Mouse (Mus musculus) spleen, postnatal 14 days (tissue): ENCODE data around the gene Srd5a2.

Experiments used
- DNase-seq, 2 experiments: peaks; one replicate each; pipeline ENCODE4 v3.0.0; 2021 to 2022; ENCODE audit warnings: low spot score in 2 of 2

The Srd5a2 gene

GRCm38 (mm10) chr17:73984508-73984907 lies 63.2 kb downstream of the Srd5a2 start:
- DNase-seq = no peak

GRCm38 (mm10) chr17:73982871-73983270 lies 64.8 kb downstream of the Srd5a2 start:
- DNase-seq = no peak

- DNase-seq = no peak
These were observed 71.7 kb downstream of the Srd5a2 start for GRCm38 (mm10) chr17:73976066-73976465.

- no peak for DNase-seq
These were observed 75.1 kb downstream of the Srd5a2 start for GRCm38 (mm10) chr17:73972648-73973047.

DNA sequence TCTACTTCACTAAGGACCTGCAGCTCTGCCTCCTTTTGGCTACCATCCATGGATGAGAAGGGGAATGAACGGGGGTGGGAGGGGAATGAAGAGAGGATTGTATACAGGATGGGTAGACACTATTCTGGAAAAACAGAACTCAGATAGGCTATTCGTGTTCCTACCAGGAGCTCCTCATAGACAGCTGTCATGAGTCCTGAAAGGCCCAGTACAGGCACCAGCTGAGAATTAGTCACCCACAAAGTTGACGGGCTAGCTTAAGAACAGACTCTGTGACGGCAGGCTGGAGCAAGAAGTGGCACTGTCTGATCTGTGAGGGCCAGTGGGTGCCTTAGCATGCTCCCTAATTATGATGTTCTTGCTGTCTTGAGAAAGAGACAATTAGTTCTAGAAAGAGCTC lies 76.4 kb downstream of the Srd5a2 start:
- DNase-seq = no peak

- DNase-seq = no peak
These were observed 77.2 kb downstream of the Srd5a2 start for GRCm38 (mm10) chr17:73970361-73971027.
